Mouse (Mus musculus): Measurements from ENCODE around the gene Olfr656. TPM values are rescaled to one million over a fixed set of nuclear protein-coding genes. Genes with fewer than 3 reads are reported as not detected.

The Olfr656 gene
- polyA plus RNA-seq, 1 experiment from 2014 or later: not detected

- peak within 1 kb of the TSS; percentile 31 for H3K4me3 ChIP-seq (ENCODE audit: low read length)
- 24% methylated on average over 21 of the region's 22 CpGs for WGBS
Measured at GRCm38 (mm10) chr7:104646841-104647482, 33.2 kb downstream of the Olfr656 start, which contains the start of gene Olfr658. Gene Olfr658, minus strand, starts transcription at chr7:104647305.

GRCm38 (mm10) chr7:104666453-104666852, 52.7 kb downstream of the Olfr656 start, which contains the start of gene Olfr659:
Gene Olfr659, plus strand, starts transcription at chr7:104666753.
- no peaks in the 10 kb centered on the region for H3K36me3 ChIP-seq (ENCODE audit: control insufficient read depth, insufficient read depth, low read length)
- H3K4me1 ChIP-seq (ENCODE audit: control insufficient read depth, insufficient read depth, low read length): no peaks in the 10 kb centered on the region
- no peak within 1 kb of the TSS for H3K4me2 ChIP-seq (ENCODE audit: low read depth, low read length)
- ATAC-seq: no peak
- H3K27ac ChIP-seq (ENCODE audit: low read length): no peak within 1 kb of the TSS
- H3K9me3 ChIP-seq (ENCODE audit: control insufficient read depth, low read length): no peaks in the 10 kb centered on the region
- no peak within 1 kb of the TSS for H3K4me3 ChIP-seq (ENCODE audit: low read length)
- no peaks in the 10 kb centered on the region for H3K27me3 ChIP-seq (replicated peaks; ENCODE audit: control insufficient read depth, insufficient read depth, low read length)
- 82% methylated on average over 3 of the region's 3 CpGs for WGBS
- no peak within 1 kb of the TSS for H3K9ac ChIP-seq (ENCODE audit: low read depth, low read length)

More at GRCm38 (mm10) chr7:104646841-104647482, 33.2 kb downstream of the Olfr656 start, which contains the start of gene Olfr658:
- Histone ChIP-seq H3K9me3 (ENCODE audit: control insufficient read depth, low read length) (no peaks in the 10 kb centered on the region), H3K27me3 (replicated peaks; ENCODE audit: control insufficient read depth, insufficient read depth, low read length) (no peaks in the 10 kb centered on the region), H3K36me3 (ENCODE audit: control insufficient read depth, insufficient read depth, low read length) (no peaks in the 10 kb centered on the region), H3K4me1 (ENCODE audit: control insufficient read depth, insufficient read depth, low read length) (no peaks in the 10 kb centered on the region), H3K9ac (ENCODE audit: low read depth, low read length) (no peak within 1 kb of the TSS), H3K4me2 (ENCODE audit: low read depth, low read length) (peak within 1 kb of the TSS; percentile 55), H3K27ac (ENCODE audit: low read length) (no peak within 1 kb of the TSS)
- ATAC-seq: peak; percentile 91

Other genes starting within 250 kb of the Olfr656 start
- 0.06 and 0.20 TPM in 2 replicates for gene Trim30b, start 244.1 kb upstream of the Olfr656 start, polyA plus RNA-seq (2015; fragmentation: Nextera tagmentation; extraction: Ambion mirVana)
- gene Trim30c, start 213.1 kb upstream of the Olfr656 start, polyA plus RNA-seq (2015; fragmentation: Nextera tagmentation; extraction: Ambion mirVana): 0.31 and 0.34 TPM in 2 replicates
- 1.2 TPM in 2 replicates for gene Trim30a, start 148.8 kb upstream of the Olfr656 start, polyA plus RNA-seq (2015; fragmentation: Nextera tagmentation; extraction: Ambion mirVana)
- 0.88 and 0.93 TPM in 2 replicates for gene Trim30d, start 106.1 kb upstream of the Olfr656 start, polyA plus RNA-seq (2015; fragmentation: Nextera tagmentation; extraction: Ambion mirVana)
- not detected in 2 replicates for gene Olfr651, start 63.8 kb upstream of the Olfr656 start, polyA plus RNA-seq (2015; fragmentation: Nextera tagmentation; extraction: Ambion mirVana)
- gene Olfr652, start 53.1 kb upstream of the Olfr656 start, polyA plus RNA-seq (2015; fragmentation: Nextera tagmentation; extraction: Ambion mirVana): not detected in 2 replicates
- not detected in 2 replicates for gene Olfr653, start 36.6 kb upstream of the Olfr656 start, polyA plus RNA-seq (2015; fragmentation: Nextera tagmentation; extraction: Ambion mirVana)
- gene Olfr654, start 26.9 kb upstream of the Olfr656 start, polyA plus RNA-seq (2015; fragmentation: Nextera tagmentation; extraction: Ambion mirVana): not detected in 2 replicates
- not detected in 2 replicates for gene Olfr655, start 12.2 kb upstream of the Olfr656 start, polyA plus RNA-seq (2015; fragmentation: Nextera tagmentation; extraction: Ambion mirVana)
- gene Olfr657, start 10.8 kb downstream of the Olfr656 start, polyA plus RNA-seq (2015; fragmentation: Nextera tagmentation; extraction: Ambion mirVana): not detected in 2 replicates
- not detected in 2 replicates for gene Olfr658, start 33.4 kb downstream of the Olfr656 start, polyA plus RNA-seq (2015; fragmentation: Nextera tagmentation; extraction: Ambion mirVana)
- not detected in 2 replicates for gene Olfr659, start 52.8 kb downstream of the Olfr656 start, polyA plus RNA-seq (2015; fragmentation: Nextera tagmentation; extraction: Ambion mirVana)
- not detected in 2 replicates for gene Olfr661, start 72.5 kb downstream of the Olfr656 start, polyA plus RNA-seq (2015; fragmentation: Nextera tagmentation; extraction: Ambion mirVana)
- not detected in 2 replicates for gene Usp17le, start 163.5 kb downstream of the Olfr656 start, polyA plus RNA-seq (2015; fragmentation: Nextera tagmentation; extraction: Ambion mirVana)
- not detected in 2 replicates for gene Usp17lb, start 228.6 kb downstream of the Olfr656 start, polyA plus RNA-seq (2015; fragmentation: Nextera tagmentation; extraction: Ambion mirVana)
- not detected in 2 replicates for gene Usp17la, start 243.1 kb downstream of the Olfr656 start, polyA plus RNA-seq (2015; fragmentation: Nextera tagmentation; extraction: Ambion mirVana)

Measured in intestine, embryonic 16.5 days (tissue).